Mouse (Mus musculus) adrenal gland, adult 2 months (tissue): ENCODE measurements around the gene Zg16. TPM values are rescaled to one million over a fixed set of nuclear protein-coding genes. Genes with fewer than 3 reads are reported as not detected.
A peak's percentile ranks its signal among the peaks of the same experiment; 100 is the strongest.

ENCODE experiments used
- DNase-seq: peaks from one replicate; pipeline ENCODE4 v3.0.0; 2021
- polyA plus RNA-seq: library from polyadenylated mRNA; depleted of rRNA; stranded (reverse); fragments of >200 nt; gene quantifications from 2 replicates; pipeline ENCODE4 v1.2.3, GENCODE M21; 2012
- total RNA-seq, 2 experiments: library from RNA; stranded (reverse); gene quantifications; 2 replicates each; pipeline ENCODE4 v1.2.3; 2021

Gene Zg16
- total and polyA plus RNA-seq, 3 experiments, result 0.49 TPM; not detected in 2

GRCm38 (mm10) chr7:127021563-127022527 lies 65.3 kb downstream of the Zg16 start:
- DNase-seq, result no peak

- DNase-seq, result peak; percentile 58
Observed at GRCm38 (mm10) chr7:127020901-127021562, 66.1 kb downstream of the Zg16 start, which contains the start of the genes Gm42742 and Prrt2. Gene Gm42742 (minus strand): TSS chr7:127021097. Gene Prrt2 (minus strand): TSS chr7:127021211.

- DNase-seq, result peak; percentile 6
Observed at GRCm38 (mm10) chr7:127020491-127020890, 66.6 kb downstream of the Zg16 start.

- DNase-seq, result no peak
Observed at GRCm38 (mm10) chr7:127020031-127020430, 67.1 kb downstream of the Zg16 start.

- no peak for DNase-seq
Observed at GRCm38 (mm10) chr7:127019306-127019960, 67.7 kb downstream of the Zg16 start.

- no peak for DNase-seq
Observed at GRCm38 (mm10) chr7:127018416-127019305, 68.5 kb downstream of the Zg16 start.

GRCm38 (mm10) chr7:127017950-127018345 lies 69.2 kb downstream of the Zg16 start:
- DNase-seq, result no peak

- peak; percentile 96 for DNase-seq
Observed at GRCm38 (mm10) chr7:127016971-127017949, 69.9 kb downstream of the Zg16 start, which contains the start of gene Pagr1a. Gene Pagr1a (minus strand): TSS chr7:127017352.

- peak; percentile 88 for DNase-seq
Observed at GRCm38 (mm10) chr7:127016486-127016938, 70.6 kb downstream of the Zg16 start.

GRCm38 (mm10) chr7:127016481-127016485 lies 70.8 kb downstream of the Zg16 start, which contains the start of gene Pagr1b:
Gene Pagr1b (minus strand): TSS chr7:127016484.
- no peak for DNase-seq

GRCm38 (mm10) chr7:127016081-127016480 lies 71.0 kb downstream of the Zg16 start:
- peak; percentile 74 for DNase-seq

- DNase-seq, result no peak
Observed at GRCm38 (mm10) chr7:127014993-127015392, 72.1 kb downstream of the Zg16 start.

GRCm38 (mm10) chr7:127014320-127014719 lies 72.8 kb downstream of the Zg16 start, which contains the start of gene Mvp:
Gene Mvp (minus strand): TSS chr7:127014621.
- peak; percentile 88 for DNase-seq

GRCm38 (mm10) chr7:127013385-127013784 lies 73.7 kb downstream of the Zg16 start:
- no peak for DNase-seq

GRCm38 (mm10) chr7:127012845-127013244 lies 74.3 kb downstream of the Zg16 start:
- DNase-seq, result no peak

- DNase-seq, result peak; percentile 68
Observed at GRCm38 (mm10) chr7:127012374-127012773, 74.8 kb downstream of the Zg16 start.

- DNase-seq, result no peak
Observed at GRCm38 (mm10) chr7:127011717-127012116, 75.4 kb downstream of the Zg16 start.

GRCm38 (mm10) chr7:127011051-127011450 lies 76.1 kb downstream of the Zg16 start:
- no peak for DNase-seq

- DNase-seq, result no peak
Observed at GRCm38 (mm10) chr7:127009307-127010085, 77.6 kb downstream of the Zg16 start.
